Mouse (Mus musculus) megakaryocyte, embryonic 14.5 days (primary cell): ENCODE data around the gene Apol9a.
"Not testable (repeated sequence)": the region's sequence is repeated elsewhere in the genome, so short reads cannot be mapped to it uniquely, and the experiment has no call there.

Experiments
- FLI1 ChIP-seq: IDR thresholded peaks from 2 replicates; pipeline ENCODE4 v1.6.1; 2012; ENCODE audit warnings: low read length, inconsistent platforms, mixed read lengths
- GATA1 ChIP-seq: IDR thresholded peaks from 3 replicates; pipeline ENCODE4 v1.6.1; 2012; ENCODE audit warnings: mixed read lengths, low read length, inconsistent platforms, borderline replicate concordance

DNA sequence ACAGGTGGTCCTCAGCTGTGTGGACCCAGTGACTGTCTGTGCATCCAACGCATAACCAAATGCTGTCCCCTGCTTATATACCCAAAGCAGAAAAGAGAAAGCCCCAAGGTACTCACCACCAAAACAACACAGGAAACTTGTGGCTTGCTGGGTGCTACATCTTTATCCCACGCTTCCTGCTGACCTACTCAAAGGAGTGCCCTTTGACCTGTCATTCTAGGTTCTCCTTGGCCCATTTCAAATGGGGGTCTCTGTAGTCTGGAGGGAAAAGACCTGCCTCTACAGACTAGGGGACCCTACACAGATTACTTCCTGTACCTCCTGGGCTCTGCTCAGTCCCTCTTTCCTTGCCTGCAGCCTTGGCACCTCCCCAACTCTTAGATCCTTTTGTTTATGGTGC, 36.5 kb upstream of the Apol9a start, which contains the start of gene Apol7b:
- TF ChIP-seq FLI1, GATA1: not testable (repeated sequence)
